Mouse (Mus musculus) ES-Bruce4 (cell line): ENCODE measurements around the gene Ralgps1. TPM values are rescaled to one million over a fixed set of nuclear protein-coding genes. Genes with fewer than 3 reads are reported as not detected.
A peak's percentile ranks its signal among the peaks of the same experiment; 100 is the strongest.

ENCODE experiments used
- H3K27ac ChIP-seq: 2 replicates; pipeline ENCODE4 v1.5.1; 2012; ENCODE audit warnings: low read length, inconsistent platforms; ENCODE audit not compliant: insufficient read depth
- H3K27me3 ChIP-seq: 2 replicates; pipeline ENCODE4 v1.6.1; 2012; ENCODE audit warnings: mild to moderate bottlenecking, low read length, inconsistent platforms; ENCODE audit not compliant: control insufficient read depth, poor library complexity, insufficient read depth, severe bottlenecking
- H3K36me3 ChIP-seq: 2 replicates; pipeline ENCODE4 v1.6.1; 2012; ENCODE audit warnings: inconsistent platforms, mild to moderate bottlenecking, low read length, moderate library complexity; ENCODE audit not compliant: control insufficient read depth, poor library complexity, insufficient read depth, severe bottlenecking
- H3K4me1 ChIP-seq: one replicate; pipeline ENCODE4 v1.8.1; 2011; ENCODE audit warnings: low read length; ENCODE audit not compliant: control insufficient read depth, insufficient read depth
- H3K4me3 ChIP-seq: 2 replicates; pipeline ENCODE4 v1.5.1; 2011; ENCODE audit warnings: low read depth, mild to moderate bottlenecking, low read length
- H3K9ac ChIP-seq: 2 replicates; pipeline ENCODE4 v1.6.1; 2012; ENCODE audit warnings: low read depth, mild to moderate bottlenecking, inconsistent platforms; ENCODE audit not compliant: poor library complexity, severe bottlenecking
- H3K9me3 ChIP-seq: replicated peaks from 2 replicates; pipeline ENCODE4 v1.6.1; 2012; ENCODE audit warnings: mild to moderate bottlenecking, low read length, inconsistent platforms; ENCODE audit not compliant: control insufficient read depth, poor library complexity, insufficient read depth, severe bottlenecking
- CTCF ChIP-seq: IDR thresholded peaks from one replicate; pipeline ENCODE4 v1.8.1; 2011; ENCODE audit warnings: low read depth, low read length
- EP300 ChIP-seq: IDR thresholded peaks from 2 replicates; pipeline ENCODE4 v1.6.1; 2011; ENCODE audit warnings: low read depth, low read length; ENCODE audit not compliant: insufficient read depth
- POLR2A ChIP-seq: IDR thresholded peaks from one replicate; pipeline ENCODE4 v1.8.1; 2011; ENCODE audit warnings: low read length; ENCODE audit not compliant: insufficient read depth
- polyA plus RNA-seq: library from polyadenylated mRNA; stranded (reverse); fragments of >200 nt; gene quantifications from 2 replicates; pipeline ENCODE4 v1.2.4, GENCODE M21; 2011; ENCODE audit warnings: low read depth; ENCODE audit not compliant: missing spikeins, insufficient read depth, insufficient read length

Gene Ralgps1
- polyA plus RNA-seq, 1 experiment, result 17.0 TPM

DNA sequence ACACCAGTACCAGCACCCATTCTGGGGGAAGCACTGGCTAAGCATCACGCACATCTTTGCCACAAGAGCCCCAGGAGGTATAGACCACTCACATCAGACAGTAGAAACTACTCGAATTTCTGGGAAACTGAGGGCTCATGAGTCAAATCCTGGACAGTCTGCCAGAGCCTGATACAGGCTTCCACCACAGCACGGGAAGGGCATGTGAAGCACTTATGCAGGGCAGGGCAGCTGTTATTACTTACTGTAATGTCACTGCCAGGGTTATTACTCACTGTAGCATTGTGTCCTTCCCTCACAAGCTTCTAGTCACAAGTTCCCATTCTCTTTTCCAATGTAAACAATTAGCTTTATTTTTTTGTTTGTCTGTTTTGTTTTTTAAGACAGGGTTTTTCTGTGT lies 27.9 kb downstream of the Ralgps1 start:
- H3K27ac ChIP-seq, result no peak overlapping the region
- H3K36me3 ChIP-seq, result no peaks in the 10 kb centered on the region
- TF ChIP-seq POLR2A (no peak), CTCF (no peak), EP300 (no peak)
- no peaks in the 10 kb centered on the region for H3K9me3 ChIP-seq
- no peaks in the 10 kb centered on the region for H3K27me3 ChIP-seq
- no peaks in the 10 kb centered on the region for H3K4me1 ChIP-seq
- H3K4me3 ChIP-seq, result no peak overlapping the region
- H3K9ac ChIP-seq, result no peak overlapping the region

DNA sequence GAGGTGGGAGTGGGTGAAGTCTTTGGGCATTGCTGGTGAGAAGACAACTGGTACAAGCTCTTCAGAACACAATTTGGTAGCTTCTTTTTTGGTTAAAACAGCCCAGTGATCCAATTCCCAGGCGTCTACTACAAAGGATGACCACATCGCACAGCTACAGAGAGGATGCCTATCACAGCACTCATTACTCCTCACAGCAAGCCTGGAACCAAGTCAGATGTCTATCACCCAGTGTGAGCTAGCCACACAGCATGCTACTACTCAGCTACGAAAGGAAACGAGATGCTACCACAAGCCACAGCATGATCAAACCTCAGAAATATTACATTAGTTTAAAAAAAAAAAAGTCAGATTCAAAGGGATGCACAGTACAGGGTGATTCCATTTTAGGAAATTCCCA lies 29.1 kb downstream of the Ralgps1 start:
- TF ChIP-seq EP300, result no peak
- no peak for TF ChIP-seq CTCF
- TF ChIP-seq POLR2A, result no peak
- H3K27ac ChIP-seq, result no peak overlapping the region
- no peaks in the 10 kb centered on the region for H3K27me3 ChIP-seq

DNA sequence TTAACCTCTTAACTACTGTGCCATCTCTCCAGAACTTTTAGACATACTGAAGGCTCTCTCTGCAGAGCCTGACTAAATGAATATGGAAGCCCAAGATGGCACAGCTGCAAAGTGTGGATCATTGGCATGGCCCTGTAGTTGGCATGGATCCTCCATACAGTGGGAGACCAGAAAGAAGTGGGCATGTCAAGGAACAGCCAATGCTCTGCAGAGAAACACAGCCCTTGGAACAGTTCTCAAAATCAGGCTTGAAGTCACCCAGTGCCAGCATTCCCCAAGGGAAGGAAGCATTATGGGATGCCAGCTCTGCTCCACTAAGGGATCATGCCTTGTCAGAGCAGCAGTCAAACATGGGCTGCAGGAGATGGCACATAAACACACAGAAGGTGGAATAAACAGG lies 35.5 kb downstream of the Ralgps1 start:
- Histone ChIP-seq H3K36me3 (no peaks in the 10 kb centered on the region), H3K9ac (no peak overlapping the region), H3K27ac (no peak overlapping the region), H3K27me3 (no peaks in the 10 kb centered on the region), H3K9me3 (no peaks in the 10 kb centered on the region; the same call in 1 of the 2 replicates), H3K4me3 (no peak overlapping the region), H3K4me1 (no peaks in the 10 kb centered on the region)
- TF ChIP-seq EP300 (no peak), CTCF (no peak), POLR2A (no peak)

More for the DNA sequence above, 29.1 kb downstream of the Ralgps1 start:
- no peak overlapping the region for H3K9ac ChIP-seq
- H3K4me1 ChIP-seq, result no peaks in the 10 kb centered on the region
- H3K4me3 ChIP-seq, result no peak overlapping the region
- H3K36me3 ChIP-seq, result no peaks in the 10 kb centered on the region
- H3K9me3 ChIP-seq, result no peaks in the 10 kb centered on the region

DNA sequence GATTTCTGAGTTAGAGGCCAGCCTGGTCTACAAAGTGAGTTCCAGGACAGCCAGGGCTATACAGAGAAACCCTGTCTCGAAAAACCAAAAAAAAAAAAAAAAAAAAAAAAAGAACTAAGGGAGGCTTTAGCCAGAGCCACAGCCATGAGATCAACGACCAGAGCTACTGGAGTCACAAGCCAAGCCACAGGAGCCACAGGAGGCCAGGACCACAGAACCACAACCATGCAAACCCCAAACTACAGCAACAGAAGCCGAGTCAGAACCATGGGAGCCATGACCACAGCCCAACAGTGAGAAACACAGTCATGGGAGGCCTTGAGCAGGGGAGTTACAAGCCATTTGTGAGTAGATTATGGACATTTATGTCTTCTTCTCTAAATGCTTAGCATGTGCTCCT lies 41.7 kb downstream of the Ralgps1 start:
- H3K27ac ChIP-seq, result no peak overlapping the region
- H3K27me3 ChIP-seq, result no peaks in the 10 kb centered on the region
- no peak overlapping the region for H3K9ac ChIP-seq
- no peaks in the 10 kb centered on the region for H3K4me1 ChIP-seq
- no peak for TF ChIP-seq EP300
- TF ChIP-seq POLR2A, result no peak
- TF ChIP-seq CTCF, result no peak
- no peaks in the 10 kb centered on the region; the same call in 1 of the 2 replicates for H3K9me3 ChIP-seq
- no peaks in the 10 kb centered on the region for H3K36me3 ChIP-seq
- H3K4me3 ChIP-seq, result no peak overlapping the region

DNA sequence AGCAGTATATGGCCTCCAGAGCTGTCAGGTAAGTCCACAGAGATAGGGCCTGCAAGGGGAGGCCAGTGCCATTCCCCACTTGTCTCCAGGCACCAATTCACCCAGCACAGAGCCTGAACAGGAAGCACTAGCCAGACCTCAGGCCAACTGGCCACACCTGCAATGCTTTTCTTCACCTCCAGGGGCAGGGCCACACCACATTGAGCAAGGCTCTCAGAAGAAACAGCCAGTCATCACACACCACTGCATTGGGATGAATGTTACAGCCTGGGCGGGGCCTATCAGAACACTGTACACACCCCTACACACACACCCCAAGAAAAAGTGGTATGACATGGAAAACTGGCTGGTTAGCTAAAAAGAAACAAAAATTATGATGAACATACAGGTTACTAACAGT lies 42.3 kb downstream of the Ralgps1 start:
- no peak overlapping the region for H3K9ac ChIP-seq
- no peaks in the 10 kb centered on the region for H3K27me3 ChIP-seq
- H3K36me3 ChIP-seq, result no peaks in the 10 kb centered on the region
- H3K27ac ChIP-seq, result no peak overlapping the region
- H3K4me1 ChIP-seq, result no peaks in the 10 kb centered on the region
- no peak overlapping the region for H3K4me3 ChIP-seq
- no peaks in the 10 kb centered on the region for H3K9me3 ChIP-seq
- no peak for TF ChIP-seq POLR2A
- TF ChIP-seq CTCF, result peak; percentile 61

DNA sequence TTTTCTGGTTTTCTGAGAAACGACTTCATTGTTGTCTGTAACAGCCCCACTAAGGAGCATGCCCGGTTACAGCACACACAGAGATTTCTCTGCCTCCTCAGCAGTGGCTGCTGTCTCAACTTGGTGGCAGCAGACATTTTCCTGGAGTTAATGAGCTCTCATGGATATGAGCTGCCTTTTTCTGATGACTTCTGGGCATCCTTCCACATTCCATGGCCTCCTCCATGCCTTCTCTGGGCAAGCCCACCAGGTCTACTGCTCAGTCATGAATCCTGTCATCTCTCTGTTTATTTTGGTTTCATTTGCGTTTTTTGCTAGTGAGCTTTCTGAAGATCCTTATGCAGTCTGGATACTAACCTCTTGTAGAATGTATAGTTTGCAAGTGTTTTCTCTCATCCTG lies 45.9 kb downstream of the Ralgps1 start:
- TF ChIP-seq CTCF (no peak), POLR2A (no peak), EP300 (no peak)
- Histone ChIP-seq H3K4me1 (no peaks in the 10 kb centered on the region), H3K9me3 (no peaks in the 10 kb centered on the region), H3K36me3 (no peaks in the 10 kb centered on the region), H3K27ac (no peak overlapping the region), H3K9ac (no peak overlapping the region), H3K4me3 (no peak overlapping the region), H3K27me3 (no peaks in the 10 kb centered on the region)
